Mouse (Mus musculus) heart, postnatal 0 days (tissue): ENCODE measurements around the gene Ttll10. TPM values are rescaled to one million over a fixed set of nuclear protein-coding genes. Genes with fewer than 3 reads are reported as not detected.

Source experiments
- ATAC-seq: fragments of 200-750 bp; cut with Nextera tagmentation; 2 replicates; pipeline ENCODE4 v1.8.0; 2017; ENCODE audit warnings: low read depth, moderate number of reproducible peaks, moderate library complexity; ENCODE audit not compliant: insufficient read depth
- DNase-seq: peaks from one replicate; pipeline ENCODE4 v3.0.0-alpha.2; 2016; ENCODE audit warnings: low spot score
- H3K27ac ChIP-seq: fragments of 300-500 bp; sonication (generic); 2 replicates; pipeline ENCODE4 v1.5.1; 2014; ENCODE audit warnings: low read depth, mild to moderate bottlenecking
- H3K27me3 ChIP-seq: fragments of 300-500 bp; sonication (generic); 2 replicates; pipeline ENCODE4 v1.6.1; 2014; ENCODE audit warnings: low read length, mixed read lengths; ENCODE audit not compliant: control insufficient read depth, insufficient read depth
- H3K36me3 ChIP-seq: fragments of 300-500 bp; sonication (generic); replicated peaks from 2 replicates; pipeline ENCODE4 v1.6.1; 2014; ENCODE audit warnings: low read length, mixed read lengths; ENCODE audit not compliant: control insufficient read depth, insufficient read depth
- H3K4me1 ChIP-seq: fragments of 300-500 bp; sonication (generic); 2 replicates; pipeline ENCODE4 v1.6.1; 2014; ENCODE audit warnings: antibody characterized with exemption; ENCODE audit not compliant: control insufficient read depth, insufficient read depth
- H3K4me2 ChIP-seq: fragments of 300-500 bp; sonication (generic); 2 replicates; pipeline ENCODE4 v1.6.1; 2014; ENCODE audit warnings: low read depth, mild to moderate bottlenecking, low read length, moderate library complexity
- H3K4me3 ChIP-seq: fragments of 300-500 bp; sonication (generic); 2 replicates; pipeline ENCODE4 v1.5.1; 2014; ENCODE audit warnings: low read depth, low read length
- H3K9ac ChIP-seq: fragments of 300-500 bp; sonication (generic); replicated peaks from 2 replicates; pipeline ENCODE4 v1.6.1; 2014; ENCODE audit warnings: low read depth, low read length, mixed read lengths
- H3K9me3 ChIP-seq: fragments of 300-500 bp; sonication (generic); replicated peaks from 2 replicates; pipeline ENCODE4 v1.6.1; 2016; ENCODE audit warnings: low read length; ENCODE audit not compliant: control insufficient read depth
- CTCF ChIP-seq: IDR thresholded peaks from 2 replicates; pipeline ENCODE4 v1.5.1; 2016; ENCODE audit warnings: antibody characterized with exemption, control low read depth, low read depth
- EP300 ChIP-seq: IDR thresholded peaks from 2 replicates; pipeline ENCODE4 v1.6.1; 2016; ENCODE audit warnings: antibody characterized with exemption, low read depth
- WGBS: fragments of 180-500 bp; shearing (Covaris S2); extraction: QIAGEN DNeasy Blood & Tissue Kit; methylation state at CpG from one replicate; pipeline ENCODE4 v1.1.7; 2014; 5-methylcytosine and 5-hydroxymethylcytosine counted together
- polyA plus RNA-seq: library from polyadenylated mRNA; unstranded; fragments of >200 nt; fragmentation: Nextera tagmentation; extraction: Ambion mirVana; gene quantifications from 2 replicates; pipeline ENCODE4 v1.2.1, GENCODE M21; 2015
- total RNA-seq: library from RNA; depleted of rRNA; stranded (reverse); fragments of >200 nt; gene quantifications from 2 replicates; pipeline ENCODE4 v1.2.3, GENCODE M21; 2014; ENCODE audit warnings: low replicate concordance

The Ttll10 gene
- total and polyA plus RNA-seq, 2 experiments from 2014 or later = not detected

DNA sequence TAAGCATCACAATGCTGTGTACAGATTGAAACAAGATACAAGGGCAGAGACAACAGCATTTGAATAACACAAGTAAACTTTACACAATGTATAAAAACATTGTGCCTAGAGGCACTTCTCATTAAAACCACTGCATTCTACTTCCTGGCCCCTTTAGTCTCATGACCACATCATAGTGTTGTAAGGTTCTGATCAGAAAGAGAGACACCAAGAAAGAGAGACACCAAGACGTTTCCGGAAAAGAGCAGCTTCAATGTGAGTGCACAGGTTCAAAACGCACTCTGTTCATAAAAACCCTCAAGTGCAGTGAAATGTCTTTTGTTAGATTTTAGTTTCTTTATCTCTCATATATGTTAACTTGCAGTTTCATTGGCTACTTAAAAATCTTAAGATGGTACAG is 55.1 kb downstream of the Ttll10 start:
- Histone ChIP-seq H3K27me3 (no peaks in the 10 kb centered on the region), H3K4me1 (no peaks in the 10 kb centered on the region), H3K27ac (no peak overlapping the region), H3K9ac (no peak overlapping the region), H3K4me2 (no peak overlapping the region), H3K36me3 (peaks cover 84% of the 10 kb centered on the region), H3K4me3 (no peak overlapping the region), H3K9me3 (no peaks in the 10 kb centered on the region)
- ATAC-seq (no peak), DNase-seq (no peak)
- no peak for TF ChIP-seq EP300
- TF ChIP-seq CTCF = no peak
- WGBS = 90% methylated on average over 3 of the region's 3 CpGs

DNA sequence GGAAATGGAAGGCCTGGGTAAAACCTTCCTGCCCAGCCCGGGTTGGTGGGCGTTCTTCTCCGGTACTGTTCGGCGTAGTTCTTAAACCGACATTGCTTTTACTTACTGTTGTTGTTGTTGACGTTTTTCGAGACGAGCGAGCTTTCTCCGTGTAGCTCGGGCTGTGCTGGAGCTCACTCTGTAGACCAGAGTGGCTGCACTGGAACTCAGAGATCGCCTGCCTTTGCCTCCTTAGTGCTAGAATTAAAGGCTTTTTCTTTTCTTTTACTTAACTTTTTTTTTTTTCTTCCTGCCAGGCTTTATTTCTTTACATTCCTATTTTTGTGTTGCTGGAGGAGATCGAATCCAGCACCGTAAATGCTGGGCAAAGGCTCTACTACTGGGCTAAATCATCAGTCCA is 65.6 kb downstream of the Ttll10 start:
- no peak for DNase-seq
- Histone ChIP-seq H3K9me3 (no peaks in the 10 kb centered on the region), H3K36me3 (peaks cover 27% of the 10 kb centered on the region), H3K27me3 (no peaks in the 10 kb centered on the region), H3K4me2 (peak overlapping the region; percentile 80), H3K9ac (peak overlapping the region; percentile 83), H3K4me1 (peaks cover 22% of the 10 kb centered on the region), H3K4me3 (peak overlapping the region; percentile 98), H3K27ac (peak overlapping the region; percentile 95)
- WGBS = 3% methylated on average over 15 of the region's 15 CpGs
- TF ChIP-seq CTCF (no peak), EP300 (no peak)
- no peak for ATAC-seq

DNA sequence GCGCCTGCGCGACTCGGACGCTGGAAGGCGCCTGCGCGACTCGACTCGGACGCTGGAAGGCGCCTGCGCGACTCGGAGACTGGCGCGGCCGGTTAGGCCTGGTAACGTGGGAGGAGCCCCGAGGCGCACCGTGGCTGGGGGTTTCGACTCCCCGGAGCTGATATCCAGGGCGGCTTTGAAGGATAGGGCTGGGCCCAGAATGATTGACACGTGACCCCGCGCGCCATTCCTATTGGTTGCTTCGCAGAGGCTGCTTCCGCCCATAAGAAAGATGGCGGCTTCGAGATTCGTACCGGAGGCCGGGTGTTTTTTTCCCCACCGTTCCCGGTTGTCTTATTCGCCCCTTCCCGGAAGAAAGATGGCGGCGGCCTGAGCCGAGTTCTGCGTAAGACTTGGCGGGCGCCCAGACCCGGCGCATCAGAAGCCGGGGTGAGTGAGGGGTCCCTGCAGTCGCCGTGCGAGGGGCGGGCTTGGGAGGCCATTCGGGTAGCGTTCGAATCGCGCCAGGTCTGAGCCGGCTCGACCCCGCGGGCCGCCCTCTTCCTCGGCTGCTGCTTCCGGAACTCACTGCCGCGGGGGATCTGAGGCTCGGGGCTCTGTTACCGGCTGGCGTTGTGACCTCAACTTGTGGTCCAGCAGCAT is 66.2 kb downstream of the Ttll10 start:
- Histone ChIP-seq H3K27me3 (no peaks in the 10 kb centered on the region), H3K9me3 (no peaks in the 10 kb centered on the region), H3K4me2 (peak overlapping the region; percentile 80), H3K27ac (peak overlapping the region; percentile 95), H3K9ac (peak overlapping the region; percentile 83), H3K4me1 (peaks cover 22% of the 10 kb centered on the region), H3K4me3 (peak overlapping the region; percentile 98), H3K36me3 (peaks cover 21% of the 10 kb centered on the region)
- peak; percentile 79 for ATAC-seq
- DNase-seq = peak; percentile 96
- TF ChIP-seq CTCF (no peak), EP300 (no peak; the same call in 1 of the 2 replicates)
- WGBS = under 1% methylated on average over 70 of the region's 70 CpGs

DNA sequence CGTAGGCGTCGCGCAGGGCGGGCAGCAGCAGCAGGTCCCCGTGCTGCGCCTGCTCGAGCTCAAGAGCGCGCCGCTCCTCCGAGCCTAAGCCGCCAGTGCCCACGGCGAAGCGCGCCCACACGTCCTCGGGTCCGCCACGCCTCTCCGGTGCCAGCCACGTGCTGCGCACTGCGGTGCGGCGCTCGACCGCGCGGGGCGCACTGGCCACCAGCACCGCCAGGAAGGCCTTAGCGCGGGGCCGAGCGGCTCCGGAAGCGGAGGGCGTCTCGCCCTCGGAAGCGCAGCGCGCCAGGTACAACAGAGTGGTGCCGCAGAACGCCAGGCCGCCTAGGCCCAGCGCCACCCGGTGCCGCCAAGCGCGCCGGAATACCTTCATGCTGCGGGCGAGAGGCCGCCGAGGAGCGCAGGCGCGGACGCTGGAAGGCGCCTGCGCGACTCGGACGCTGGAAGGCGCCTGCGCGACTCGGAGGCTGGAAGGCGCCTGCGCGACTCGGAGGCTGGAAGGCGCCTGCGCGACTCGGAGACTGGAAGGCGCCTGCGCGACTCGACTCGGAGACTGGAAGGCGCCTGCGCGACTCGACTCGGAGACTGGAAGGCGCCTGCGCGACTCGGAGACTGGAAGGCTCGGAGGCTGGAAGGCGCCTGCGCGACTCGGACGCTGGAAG is 66.8 kb downstream of the Ttll10 start, which contains the start of the genes B3galt6 and Sdf4:
Gene B3galt6 (minus strand): TSS at position 409 of the 665 bp plus-strand sequence.
Gene Sdf4 (plus strand): TSS at position 632 of the 665 bp plus-strand sequence.
- peaks cover 15% of the 10 kb centered on the region for H3K36me3 ChIP-seq
- H3K4me1 ChIP-seq = peaks cover 22% of the 10 kb centered on the region
- TF ChIP-seq CTCF = peak; percentile 53
- no peak for TF ChIP-seq EP300
- ATAC-seq (peak; percentile 90), DNase-seq (peak; percentile 73)
- peak within 1 kb of the TSS; percentile 98 for H3K4me3 ChIP-seq
- no peaks in the 10 kb centered on the region for H3K27me3 ChIP-seq
- peak within 1 kb of the TSS; percentile 95 for H3K27ac ChIP-seq
- peak within 1 kb of the TSS; percentile 80 for H3K4me2 ChIP-seq
- H3K9me3 ChIP-seq = no peaks in the 10 kb centered on the region
- WGBS = under 1% methylated on average over 91 of the region's 99 CpGs
- peak within 1 kb of the TSS; percentile 83 for H3K9ac ChIP-seq

DNA sequence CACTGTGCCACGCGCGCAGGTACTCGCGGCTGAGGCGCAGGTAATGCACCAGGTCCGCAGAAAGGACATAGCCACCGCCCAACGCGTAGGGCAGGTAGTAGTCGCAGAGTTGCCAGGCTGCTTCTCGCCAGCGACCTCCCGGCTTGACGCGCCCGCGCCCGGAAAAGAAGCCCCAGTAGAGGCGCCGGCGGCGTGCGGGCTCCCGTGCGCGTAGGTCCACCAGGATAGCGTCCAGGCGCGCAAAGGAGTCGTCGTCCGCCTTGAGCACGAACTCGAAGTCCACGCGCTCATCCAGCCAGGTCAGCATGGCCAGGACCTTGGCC is 67.3 kb downstream of the Ttll10 start:
- H3K27ac ChIP-seq = peak overlapping the region; percentile 95
- ATAC-seq = no peak
- no peak for DNase-seq
- peak overlapping the region; percentile 62 for H3K9ac ChIP-seq
- peaks cover 10% of the 10 kb centered on the region for H3K36me3 ChIP-seq
- peaks cover 22% of the 10 kb centered on the region for H3K4me1 ChIP-seq
- H3K4me3 ChIP-seq = peak overlapping the region; percentile 98
- TF ChIP-seq EP300 = no peak
- no peak for TF ChIP-seq CTCF
- WGBS = 25% methylated on average over 37 of the region's 37 CpGs
- H3K27me3 ChIP-seq = no peaks in the 10 kb centered on the region
- H3K9me3 ChIP-seq = no peaks in the 10 kb centered on the region
- peak overlapping the region; percentile 69 for H3K4me2 ChIP-seq
